Mouse (Mus musculus): ENCODE measurements at regions not wholly inside any gene's neighbourhood (a gene's known extent, or its start where the extent isn't known, plus 50 kb on each side); places are given as distances from the start of the nearest gene placed in this dataset.

GRCm38 (mm10) chr15:52783940-52784339 lies 1100.8 kb upstream of the Gm7489 start:
- no peak overlapping the region for H3K27ac ChIP-seq (replicated peaks)
- no peak for ATAC-seq (ENCODE audit: low FRiP score, low read depth)
- no peak overlapping the region for H3K9ac ChIP-seq (replicated peaks)
- no peaks in the 10 kb centered on the region for H3K36me3 ChIP-seq
- no peak overlapping the region for H3K4me2 ChIP-seq (replicated peaks)
- no peak overlapping the region for H3K4me3 ChIP-seq
- H3K4me1 ChIP-seq, result no peaks in the 10 kb centered on the region
- no peaks in the 10 kb centered on the region for H3K9me3 ChIP-seq
- WGBS, result 94% methylated on average over 2 of the region's 2 CpGs
- no peaks in the 10 kb centered on the region for H3K27me3 ChIP-seq

- 86% methylated on average over 3 of the region's 3 CpGs for WGBS
- ATAC-seq (ENCODE audit: low FRiP score, low read depth), result no peak
- no peak overlapping the region for H3K4me3 ChIP-seq
- H3K4me2 ChIP-seq (replicated peaks), result no peak overlapping the region
- no peaks in the 10 kb centered on the region for H3K9me3 ChIP-seq
- no peak overlapping the region for H3K9ac ChIP-seq (replicated peaks)
- no peaks in the 10 kb centered on the region for H3K36me3 ChIP-seq
- H3K4me1 ChIP-seq, result no peaks in the 10 kb centered on the region
- H3K27ac ChIP-seq (replicated peaks), result no peak overlapping the region
- H3K27me3 ChIP-seq, result no peaks in the 10 kb centered on the region
These were observed 1099.5 kb upstream of the Gm7489 start for GRCm38 (mm10) chr15:52785196-52785595.

DNA sequence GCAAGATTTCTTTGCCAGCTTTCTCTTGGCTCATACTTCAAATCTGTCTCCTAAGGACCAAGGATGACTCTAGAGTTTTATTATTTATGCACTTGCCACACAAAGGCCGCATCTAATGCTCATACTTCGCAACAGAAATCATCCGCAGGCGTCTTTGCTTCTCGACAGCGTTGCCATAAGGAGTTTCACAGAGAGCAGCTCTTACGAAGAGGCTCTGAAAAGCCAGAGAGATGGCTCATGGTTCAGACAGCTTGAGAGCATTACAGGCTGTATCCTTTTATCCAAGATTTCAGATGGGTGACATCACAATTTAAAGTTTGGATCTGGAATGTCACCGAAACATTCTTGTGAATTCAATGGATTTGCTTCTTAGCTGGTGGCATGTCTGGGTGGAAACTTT lies 1098.7 kb upstream of the Gm7489 start:
- 94% methylated on average over 8 of the region's 8 CpGs for WGBS
- ATAC-seq (ENCODE audit: low FRiP score, low read depth), result no peak
- H3K36me3 ChIP-seq, result no peaks in the 10 kb centered on the region

GRCm38 (mm10) chr15:52805479-52806199 lies 1079.1 kb upstream of the Gm7489 start:
- no peaks in the 10 kb centered on the region for H3K27me3 ChIP-seq
- H3K27ac ChIP-seq (replicated peaks), result no peak overlapping the region
- no peak overlapping the region for H3K4me2 ChIP-seq (replicated peaks)
- H3K4me3 ChIP-seq, result no peak overlapping the region
- no peak for ATAC-seq (ENCODE audit: low FRiP score, low read depth)
- H3K9me3 ChIP-seq, result no peaks in the 10 kb centered on the region
- WGBS, result 83% methylated on average over 4 of the region's 4 CpGs
- no peaks in the 10 kb centered on the region for H3K36me3 ChIP-seq
- H3K9ac ChIP-seq (replicated peaks), result no peak overlapping the region
- H3K4me1 ChIP-seq, result no peaks in the 10 kb centered on the region

More for the DNA sequence above, 1098.7 kb upstream of the Gm7489 start:
- H3K27ac ChIP-seq (replicated peaks), result no peak overlapping the region
- H3K9ac ChIP-seq (replicated peaks), result no peak overlapping the region
- H3K9me3 ChIP-seq, result no peaks in the 10 kb centered on the region
- H3K4me3 ChIP-seq, result no peak overlapping the region
- no peak overlapping the region for H3K4me2 ChIP-seq (replicated peaks)
- no peaks in the 10 kb centered on the region for H3K4me1 ChIP-seq
- no peaks in the 10 kb centered on the region for H3K27me3 ChIP-seq

- no peaks in the 10 kb centered on the region for H3K36me3 ChIP-seq
- H3K4me3 ChIP-seq, result no peak overlapping the region
- H3K27me3 ChIP-seq, result no peaks in the 10 kb centered on the region
- no peaks in the 10 kb centered on the region for H3K9me3 ChIP-seq
- H3K9ac ChIP-seq (replicated peaks), result no peak overlapping the region
- H3K4me2 ChIP-seq (replicated peaks), result no peak overlapping the region
- H3K4me1 ChIP-seq, result no peaks in the 10 kb centered on the region
- WGBS, result 88% methylated on average over 3 of the region's 3 CpGs
- no peak for ATAC-seq (ENCODE audit: low FRiP score, low read depth)
- H3K27ac ChIP-seq (replicated peaks), result no peak overlapping the region
These were observed 1076.1 kb upstream of the Gm7489 start for GRCm38 (mm10) chr15:52808622-52809021.

DNA sequence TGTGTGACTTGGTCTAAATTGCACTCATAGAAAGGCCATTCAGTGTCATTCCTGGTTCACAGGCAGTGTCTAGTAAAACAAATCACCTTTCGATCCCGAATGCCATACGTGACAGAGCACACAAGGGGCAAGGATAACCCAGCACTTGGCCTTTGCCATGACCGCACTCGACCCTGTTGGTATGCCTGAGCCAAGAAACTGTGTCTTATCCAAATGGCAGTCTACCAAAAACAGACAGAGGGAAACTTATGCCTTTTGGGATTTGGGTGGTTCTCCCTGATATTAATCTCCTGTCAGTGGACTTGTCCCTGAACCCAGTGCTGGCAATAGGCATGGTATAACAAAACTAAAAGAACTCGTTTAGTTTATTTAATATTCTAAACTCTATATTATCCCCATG lies 1063.9 kb upstream of the Gm7489 start:
- Histone ChIP-seq H3K9me3 (no peaks in the 10 kb centered on the region), H3K27me3 (no peaks in the 10 kb centered on the region), H3K4me3 (no peak overlapping the region), H3K36me3 (no peaks in the 10 kb centered on the region), H3K4me2 (replicated peaks) (no peak overlapping the region), H3K9ac (replicated peaks) (no peak overlapping the region), H3K27ac (replicated peaks) (no peak overlapping the region), H3K4me1 (no peaks in the 10 kb centered on the region)
- WGBS, result 93% methylated on average over 6 of the region's 6 CpGs
- ATAC-seq (ENCODE audit: low FRiP score, low read depth), result no peak

- H3K9ac ChIP-seq (replicated peaks), result no peak overlapping the region
- 83% methylated on average over 2 of the region's 2 CpGs for WGBS
- H3K36me3 ChIP-seq, result no peaks in the 10 kb centered on the region
- no peak overlapping the region for H3K27ac ChIP-seq (replicated peaks)
- ATAC-seq (ENCODE audit: low FRiP score, low read depth), result no peak
- no peak overlapping the region for H3K4me2 ChIP-seq (replicated peaks)
- no peaks in the 10 kb centered on the region for H3K9me3 ChIP-seq
- no peaks in the 10 kb centered on the region for H3K4me1 ChIP-seq
- no peaks in the 10 kb centered on the region for H3K27me3 ChIP-seq
- no peak overlapping the region for H3K4me3 ChIP-seq
These were observed 1047.8 kb upstream of the Gm7489 start for GRCm38 (mm10) chr15:52836896-52837295.

- no peak for ATAC-seq (ENCODE audit: low FRiP score, low read depth)
- H3K36me3 ChIP-seq, result no peaks in the 10 kb centered on the region
- H3K27me3 ChIP-seq, result no peaks in the 10 kb centered on the region
- H3K4me2 ChIP-seq (replicated peaks), result no peak overlapping the region
- H3K9me3 ChIP-seq, result no peaks in the 10 kb centered on the region
- no peaks in the 10 kb centered on the region for H3K4me1 ChIP-seq
- H3K4me3 ChIP-seq, result no peak overlapping the region
- no peak overlapping the region for H3K9ac ChIP-seq (replicated peaks)
- no peak overlapping the region for H3K27ac ChIP-seq (replicated peaks)
These were observed 1036.6 kb upstream of the Gm7489 start for GRCm38 (mm10) chr15:52848132-52848531.

DNA sequence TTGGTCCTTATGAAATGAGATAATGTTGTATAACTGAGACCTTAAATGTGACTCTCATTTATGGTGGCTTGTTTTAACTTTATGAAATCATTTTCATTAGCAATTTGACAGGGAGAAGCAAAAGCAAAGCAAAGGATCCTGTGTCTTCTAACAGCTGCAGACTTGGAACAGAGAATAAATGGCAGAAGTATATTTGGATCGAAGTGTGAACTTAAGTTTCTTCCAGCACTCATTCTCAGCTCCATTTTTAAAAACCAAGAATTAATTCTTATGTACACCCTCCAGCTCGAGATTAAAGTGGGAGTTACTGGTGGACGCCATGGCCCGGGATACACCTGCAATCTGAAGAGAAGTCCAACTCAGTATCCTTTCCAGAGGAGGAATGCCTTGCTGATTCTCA lies 1026.0 kb upstream of the Gm7489 start:
- no peak overlapping the region for H3K9ac ChIP-seq (replicated peaks)
- WGBS, result 83% methylated on average over 4 of the region's 4 CpGs
- H3K27me3 ChIP-seq, result no peaks in the 10 kb centered on the region
- H3K4me2 ChIP-seq (replicated peaks), result no peak overlapping the region
- H3K4me3 ChIP-seq, result no peak overlapping the region
- no peak for ATAC-seq (ENCODE audit: low FRiP score, low read depth)
- H3K4me1 ChIP-seq, result no peaks in the 10 kb centered on the region
- H3K36me3 ChIP-seq, result no peaks in the 10 kb centered on the region
- no peaks in the 10 kb centered on the region for H3K9me3 ChIP-seq
- H3K27ac ChIP-seq (replicated peaks), result no peak overlapping the region

DNA sequence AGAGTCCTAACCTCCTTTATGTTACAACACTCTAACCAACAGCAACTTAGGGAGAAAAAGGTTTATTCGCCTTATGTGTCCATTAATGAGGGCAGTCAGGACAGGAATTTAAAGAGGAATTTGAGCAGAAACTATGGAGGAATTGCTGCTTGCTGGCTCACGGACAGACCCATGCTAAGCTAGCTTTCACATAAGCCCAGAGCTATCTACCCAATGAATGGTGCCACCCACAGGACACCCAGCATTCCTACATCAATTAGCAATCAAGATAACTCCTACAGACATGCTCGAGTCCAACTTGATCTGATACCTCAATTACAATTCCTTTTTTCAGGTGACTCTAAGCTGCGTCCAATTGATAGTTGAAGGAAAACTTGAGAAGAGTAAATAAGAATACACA lies 1021.2 kb upstream of the Gm7489 start:
- no peak overlapping the region for H3K4me2 ChIP-seq (replicated peaks)
- ATAC-seq (ENCODE audit: low FRiP score, low read depth), result no peak
- H3K27ac ChIP-seq (replicated peaks), result no peak overlapping the region
- H3K27me3 ChIP-seq, result no peaks in the 10 kb centered on the region
- H3K4me1 ChIP-seq, result no peaks in the 10 kb centered on the region
- H3K4me3 ChIP-seq, result no peak overlapping the region
- H3K36me3 ChIP-seq, result no peaks in the 10 kb centered on the region
- H3K9me3 ChIP-seq, result no peaks in the 10 kb centered on the region
- 84% methylated on average over 4 of the region's 4 CpGs for WGBS
- H3K9ac ChIP-seq (replicated peaks), result no peak overlapping the region

DNA sequence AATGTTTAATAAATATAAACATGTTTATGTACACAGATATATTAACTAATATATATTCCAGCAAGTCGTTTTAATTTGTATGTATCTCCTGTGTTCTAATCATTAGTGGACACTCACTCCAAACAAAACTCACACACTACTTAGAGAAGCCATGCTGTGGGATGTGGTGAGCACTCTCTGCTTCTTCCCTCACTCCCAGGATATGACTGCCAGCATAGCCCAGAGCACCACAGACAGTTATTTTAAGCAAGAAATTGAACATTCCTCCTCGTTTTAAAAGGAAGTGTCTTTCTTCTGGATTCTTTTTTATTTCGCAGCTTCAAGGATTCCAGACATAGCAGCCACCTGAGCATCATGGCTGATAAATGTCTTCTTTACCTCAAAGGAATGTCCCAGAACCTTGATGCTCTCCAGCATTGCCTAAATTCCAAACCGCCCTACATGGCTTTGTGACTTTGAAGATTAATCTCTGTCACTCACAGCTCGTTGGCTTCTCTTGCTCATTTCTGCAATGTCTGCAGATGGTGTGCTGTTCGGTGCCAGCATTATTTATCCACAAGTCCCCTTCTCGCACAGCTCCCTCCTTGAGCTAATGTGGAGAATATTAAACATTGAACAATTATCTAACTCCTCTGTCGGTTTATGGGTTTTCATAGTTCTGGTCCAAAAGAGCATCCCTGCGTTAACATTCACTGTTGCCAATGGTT lies 992.3 kb upstream of the Gm7489 start:
- no peak overlapping the region for H3K27ac ChIP-seq (replicated peaks)
- no peak overlapping the region for H3K4me3 ChIP-seq
- H3K4me2 ChIP-seq (replicated peaks), result no peak overlapping the region
- no peaks in the 10 kb centered on the region for H3K4me1 ChIP-seq
- no peaks in the 10 kb centered on the region for H3K36me3 ChIP-seq
- WGBS, result 81% methylated on average over 9 of the region's 9 CpGs
- H3K27me3 ChIP-seq, result no peaks in the 10 kb centered on the region
- H3K9ac ChIP-seq (replicated peaks), result no peak overlapping the region
- ATAC-seq (ENCODE audit: low FRiP score, low read depth), result no peak
- no peaks in the 10 kb centered on the region for H3K9me3 ChIP-seq

DNA sequence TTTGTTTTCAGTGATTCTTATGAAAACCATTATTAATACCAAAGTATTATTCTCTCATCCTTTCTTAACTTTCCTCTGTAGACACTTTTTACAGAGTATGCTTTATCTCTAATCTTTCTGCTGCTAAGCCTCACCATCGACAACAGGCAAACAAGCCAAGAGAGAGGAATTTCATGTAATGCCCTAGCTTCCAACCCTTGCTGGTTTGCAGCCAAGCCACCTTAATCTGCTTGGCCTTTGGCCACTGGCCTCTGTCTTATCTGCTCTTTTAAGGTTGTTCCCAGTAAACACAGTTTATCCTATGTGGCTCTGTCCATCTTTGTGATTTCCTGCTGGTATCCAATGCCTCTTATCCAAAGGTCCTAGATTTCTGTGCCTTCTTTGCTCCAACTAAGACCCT lies 986.6 kb upstream of the Gm7489 start:
- Histone ChIP-seq H3K36me3 (no peaks in the 10 kb centered on the region), H3K4me1 (no peaks in the 10 kb centered on the region), H3K27ac (replicated peaks) (no peak overlapping the region), H3K9ac (replicated peaks) (no peak overlapping the region), H3K4me2 (replicated peaks) (no peak overlapping the region), H3K27me3 (no peaks in the 10 kb centered on the region), H3K4me3 (no peak overlapping the region), H3K9me3 (no peaks in the 10 kb centered on the region)
- 68% methylated on average over 1 of the region's 1 CpGs for WGBS
- no peak for ATAC-seq (ENCODE audit: low FRiP score, low read depth)

GRCm38 (mm10) chr15:52899403-52899802 lies 985.3 kb upstream of the Gm7489 start:
- ATAC-seq (ENCODE audit: low FRiP score, low read depth), result no peak
- H3K36me3 ChIP-seq, result no peaks in the 10 kb centered on the region
- no peak overlapping the region for H3K4me2 ChIP-seq (replicated peaks)
- H3K27me3 ChIP-seq, result no peaks in the 10 kb centered on the region
- no peak overlapping the region for H3K27ac ChIP-seq (replicated peaks)
- no peak overlapping the region for H3K4me3 ChIP-seq
- 91% methylated on average over 4 of the region's 4 CpGs for WGBS
- no peaks in the 10 kb centered on the region for H3K4me1 ChIP-seq
- H3K9ac ChIP-seq (replicated peaks), result no peak overlapping the region
- no peaks in the 10 kb centered on the region for H3K9me3 ChIP-seq
